Mouse (Mus musculus): ENCODE data around the gene Lmo7. TPM values are rescaled to one million over a fixed set of nuclear protein-coding genes. Genes with fewer than 3 reads are reported as not detected.

The Lmo7 gene
- polyA plus RNA-seq, 1 experiment from 2014 or later, result 19.5 TPM

DNA sequence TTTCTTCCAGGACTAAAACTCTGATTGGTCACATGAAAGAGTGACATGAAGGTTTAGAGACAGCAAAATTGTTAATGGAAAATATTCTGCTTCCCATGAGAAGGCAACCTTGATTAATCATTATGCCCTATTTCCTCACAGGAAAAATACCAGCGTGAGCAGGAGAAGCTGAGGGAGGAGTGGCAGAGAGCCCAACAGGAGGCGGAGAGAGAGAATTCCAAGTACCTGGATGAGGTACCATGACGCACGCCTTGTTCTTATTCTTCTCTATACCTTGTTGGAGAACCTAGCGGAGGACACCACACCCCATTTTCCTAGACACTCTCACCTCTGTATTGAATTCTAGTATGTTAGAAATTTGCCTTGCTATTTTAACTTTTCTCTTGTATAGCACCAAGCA, 188.7 kb downstream of the Lmo7 start:
- Histone ChIP-seq H3K4me2 (no peak overlapping the region), H3K9me3 (no peaks in the 10 kb centered on the region), H3K27me3 (no peaks in the 10 kb centered on the region), H3K36me3 (peaks cover 16% of the 10 kb centered on the region; the same call in 1 of the 2 replicates), H3K4me1 (no peaks in the 10 kb centered on the region), H3K9ac (no peak overlapping the region), H3K4me3 (no peak overlapping the region), H3K27ac (no peak overlapping the region)
- no peak for ATAC-seq (ENCODE audit: insufficient number of reproducible peaks, insufficient read depth, low FRiP score, low TSS enrichment, low read depth)
- 94% methylated on average over 5 of the region's 5 CpGs for WGBS

DNA sequence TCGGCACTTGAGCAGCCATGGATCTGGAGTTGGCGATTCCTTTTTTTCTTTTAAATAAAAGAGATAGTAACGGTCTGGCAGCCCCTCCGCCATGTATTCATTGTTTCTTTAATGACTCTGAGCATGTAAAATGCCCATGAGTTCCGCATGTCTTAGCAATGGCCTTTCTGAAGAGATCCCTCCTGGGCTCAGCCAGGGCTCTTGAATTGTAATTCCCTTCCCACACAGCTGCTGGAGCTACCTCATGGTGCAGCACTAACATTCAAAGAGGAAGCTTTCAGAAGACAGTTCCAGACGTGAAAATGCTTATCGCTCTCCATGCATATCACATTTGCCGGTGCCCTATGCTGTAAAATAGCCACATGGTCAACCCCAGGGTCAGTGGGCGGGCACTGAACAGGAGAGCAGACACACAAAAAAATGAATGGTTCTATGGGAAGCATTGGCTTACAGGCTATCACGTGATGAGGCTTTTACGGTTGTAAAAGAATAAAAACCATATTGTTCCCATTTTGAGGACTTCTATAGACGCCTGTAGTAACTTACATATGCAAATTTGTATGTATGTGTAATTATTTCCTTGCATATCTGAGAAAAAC, 198.0 kb downstream of the Lmo7 start:
- ATAC-seq (ENCODE audit: insufficient number of reproducible peaks, insufficient read depth, low FRiP score, low TSS enrichment, low read depth), result no peak
- Histone ChIP-seq H3K9me3 (no peaks in the 10 kb centered on the region), H3K4me2 (no peak overlapping the region), H3K4me3 (no peak overlapping the region), H3K27me3 (no peaks in the 10 kb centered on the region), H3K27ac (no peak overlapping the region), H3K9ac (no peak overlapping the region), H3K4me1 (peaks cover 15% of the 10 kb centered on the region), H3K36me3 (peaks cover 11% of the 10 kb centered on the region; the same call in 1 of the 2 replicates)
- 77% methylated on average over 12 of the region's 12 CpGs for WGBS

- no peak overlapping the region for H3K27ac ChIP-seq
- no peak for ATAC-seq (ENCODE audit: insufficient number of reproducible peaks, insufficient read depth, low FRiP score, low TSS enrichment, low read depth)
- no peaks in the 10 kb centered on the region for H3K9me3 ChIP-seq
- no peak overlapping the region for H3K9ac ChIP-seq
- H3K27me3 ChIP-seq, result no peaks in the 10 kb centered on the region
- H3K4me1 ChIP-seq, result peaks cover 12% of the 10 kb centered on the region
- H3K36me3 ChIP-seq, result peaks cover 11% of the 10 kb centered on the region; the same call in 1 of the 2 replicates
- WGBS, result 94% methylated on average over 25 of the region's 25 CpGs
- H3K4me2 ChIP-seq, result no peak overlapping the region
- no peak overlapping the region for H3K4me3 ChIP-seq
Observed at GRCm38 (mm10) chr14:101930576-101931447, 201.1 kb downstream of the Lmo7 start.

DNA sequence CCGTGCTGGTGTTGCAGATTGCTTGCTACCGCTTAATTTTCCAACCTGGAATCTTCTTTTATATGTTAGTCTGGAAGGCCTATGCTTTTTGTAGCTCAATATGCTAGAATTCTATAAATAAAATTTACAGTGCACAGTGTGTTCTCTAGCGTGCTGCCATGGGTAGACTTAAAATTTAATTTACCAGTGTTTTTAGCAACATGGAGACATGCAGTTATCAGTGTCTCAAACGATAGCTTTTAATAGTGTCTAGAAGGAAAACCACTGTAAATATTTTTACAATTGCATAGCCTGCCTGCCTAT, 201.6 kb downstream of the Lmo7 start:
- Histone ChIP-seq H3K27ac (no peak overlapping the region), H3K4me1 (peaks cover 8% of the 10 kb centered on the region; the same call in 1 of the 2 replicates), H3K9ac (no peak overlapping the region), H3K4me2 (no peak overlapping the region), H3K4me3 (no peak overlapping the region), H3K27me3 (no peaks in the 10 kb centered on the region), H3K36me3 (peaks cover 11% of the 10 kb centered on the region; the same call in 1 of the 2 replicates), H3K9me3 (no peaks in the 10 kb centered on the region)
- ATAC-seq (ENCODE audit: insufficient number of reproducible peaks, insufficient read depth, low FRiP score, low TSS enrichment, low read depth), result no peak
- 91% methylated on average over 4 of the region's 4 CpGs for WGBS

DNA sequence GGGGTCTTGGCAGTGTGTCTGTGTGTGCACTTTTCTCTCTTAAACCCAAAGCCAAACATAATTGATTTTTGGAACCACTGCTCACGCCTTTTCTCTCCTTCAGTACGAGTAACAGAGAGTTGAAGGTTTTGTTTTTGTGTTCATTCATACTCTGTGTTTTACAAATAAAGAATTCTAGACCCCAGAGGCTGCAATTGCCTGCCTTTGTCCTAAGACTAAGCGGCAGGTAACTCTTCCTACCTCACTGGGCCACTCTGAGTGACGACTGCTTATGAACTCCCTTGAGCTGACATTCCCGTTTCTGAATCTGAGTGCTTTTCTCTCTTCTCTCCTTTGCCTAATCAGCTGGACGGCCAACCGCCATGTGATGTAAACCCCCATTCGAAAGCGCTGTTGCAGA, 203.8 kb downstream of the Lmo7 start:
- no peak overlapping the region for H3K9ac ChIP-seq
- no peaks in the 10 kb centered on the region for H3K27me3 ChIP-seq
- WGBS, result 87% methylated on average over 9 of the region's 9 CpGs
- no peaks in the 10 kb centered on the region for H3K4me1 ChIP-seq
- no peaks in the 10 kb centered on the region for H3K9me3 ChIP-seq
- ATAC-seq (ENCODE audit: insufficient number of reproducible peaks, insufficient read depth, low FRiP score, low TSS enrichment, low read depth), result no peak
- H3K4me2 ChIP-seq, result no peak overlapping the region
- H3K4me3 ChIP-seq, result no peak overlapping the region
- H3K36me3 ChIP-seq, result peaks cover 11% of the 10 kb centered on the region; the same call in 1 of the 2 replicates
- no peak overlapping the region for H3K27ac ChIP-seq

GRCm38 (mm10) chr14:101942971-101943370, 213.2 kb downstream of the Lmo7 start:
- H3K4me3 ChIP-seq, result no peak overlapping the region
- H3K27me3 ChIP-seq, result peaks cover 3% of the 10 kb centered on the region; the same call in 1 of the 2 replicates
- H3K9me3 ChIP-seq, result no peaks in the 10 kb centered on the region
- no peak for ATAC-seq (ENCODE audit: insufficient number of reproducible peaks, insufficient read depth, low FRiP score, low TSS enrichment, low read depth)
- peak overlapping the region; percentile 49; the same call in 1 of the 2 replicates for H3K9ac ChIP-seq
- WGBS, result 4% methylated on average over 4 of the region's 4 CpGs
- H3K4me2 ChIP-seq, result peak overlapping the region; percentile 42
- no peaks in the 10 kb centered on the region for H3K36me3 ChIP-seq
- H3K27ac ChIP-seq, result no peak overlapping the region
- H3K4me1 ChIP-seq, result peaks cover 3% of the 10 kb centered on the region; the same call in 1 of the 2 replicates

GRCm38 (mm10) chr14:101946711-101947516, 217.2 kb downstream of the Lmo7 start:
- H3K9me3 ChIP-seq, result no peaks in the 10 kb centered on the region
- H3K4me3 ChIP-seq, result no peak overlapping the region
- no peak overlapping the region for H3K9ac ChIP-seq
- H3K27ac ChIP-seq, result no peak overlapping the region
- H3K27me3 ChIP-seq, result peaks cover 3% of the 10 kb centered on the region; the same call in 1 of the 2 replicates
- H3K36me3 ChIP-seq, result no peaks in the 10 kb centered on the region
- H3K4me1 ChIP-seq, result peaks cover 3% of the 10 kb centered on the region; the same call in 1 of the 2 replicates
- ATAC-seq (ENCODE audit: insufficient number of reproducible peaks, insufficient read depth, low FRiP score, low TSS enrichment, low read depth), result no peak
- WGBS, result 46% methylated on average over 21 of the region's 21 CpGs
- H3K4me2 ChIP-seq, result peak overlapping the region; percentile 9; the same call in 1 of the 2 replicates

GRCm38 (mm10) chr14:101949114-101949513, 219.4 kb downstream of the Lmo7 start:
- no peak overlapping the region for H3K4me3 ChIP-seq
- no peaks in the 10 kb centered on the region for H3K4me1 ChIP-seq
- no peak overlapping the region for H3K9ac ChIP-seq
- no peak overlapping the region for H3K4me2 ChIP-seq
- H3K27me3 ChIP-seq, result peaks cover 2% of the 10 kb centered on the region; the same call in 1 of the 2 replicates
- no peaks in the 10 kb centered on the region for H3K9me3 ChIP-seq
- H3K27ac ChIP-seq, result no peak overlapping the region
- WGBS, result 57% methylated on average over 2 of the region's 2 CpGs
- no peaks in the 10 kb centered on the region for H3K36me3 ChIP-seq
- ATAC-seq (ENCODE audit: insufficient number of reproducible peaks, insufficient read depth, low FRiP score, low TSS enrichment, low read depth), result no peak

GRCm38 (mm10) chr14:101951107-101951506, 221.3 kb downstream of the Lmo7 start:
- no peaks in the 10 kb centered on the region for H3K36me3 ChIP-seq
- H3K27ac ChIP-seq, result no peak overlapping the region
- WGBS, result 72% methylated on average over 6 of the region's 6 CpGs
- H3K9ac ChIP-seq, result no peak overlapping the region
- H3K27me3 ChIP-seq, result no peaks in the 10 kb centered on the region
- H3K4me3 ChIP-seq, result no peak overlapping the region
- H3K4me2 ChIP-seq, result no peak overlapping the region
- H3K4me1 ChIP-seq, result no peaks in the 10 kb centered on the region
- H3K9me3 ChIP-seq, result no peaks in the 10 kb centered on the region
- ATAC-seq (ENCODE audit: insufficient number of reproducible peaks, insufficient read depth, low FRiP score, low TSS enrichment, low read depth), result no peak

- Histone ChIP-seq H3K4me1 (no peaks in the 10 kb centered on the region), H3K27me3 (no peaks in the 10 kb centered on the region), H3K9me3 (no peaks in the 10 kb centered on the region), H3K27ac (no peak overlapping the region), H3K36me3 (no peaks in the 10 kb centered on the region), H3K9ac (no peak overlapping the region), H3K4me3 (no peak overlapping the region), H3K4me2 (no peak overlapping the region)
- no peak for ATAC-seq (ENCODE audit: insufficient number of reproducible peaks, insufficient read depth, low FRiP score, low TSS enrichment, low read depth)
- 74% methylated on average over 9 of the region's 9 CpGs for WGBS
Observed at GRCm38 (mm10) chr14:101953793-101954468, 224.2 kb downstream of the Lmo7 start.

DNA sequence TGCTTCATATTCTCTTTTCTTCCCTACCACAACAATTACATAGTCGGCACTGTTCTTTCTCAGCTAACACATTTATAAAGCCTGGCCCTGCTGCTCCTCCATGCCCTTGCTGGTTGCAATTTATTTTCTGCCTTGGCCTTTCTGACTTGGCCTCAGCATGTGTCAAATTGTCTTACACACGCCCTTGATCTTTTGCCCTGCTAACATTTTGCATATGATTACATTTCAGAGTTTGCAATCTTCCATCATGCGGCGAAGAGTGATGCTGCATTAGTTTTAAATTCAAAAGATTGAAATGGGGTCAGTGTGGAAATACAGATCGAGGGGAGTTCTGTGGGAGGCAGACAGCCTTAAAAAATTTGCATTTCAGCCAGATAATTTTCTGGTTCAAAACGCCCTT, 234.6 kb downstream of the Lmo7 start:
- Histone ChIP-seq H3K27me3 (no peaks in the 10 kb centered on the region), H3K27ac (no peak overlapping the region), H3K4me1 (no peaks in the 10 kb centered on the region), H3K4me3 (no peak overlapping the region), H3K9ac (no peak overlapping the region), H3K9me3 (no peaks in the 10 kb centered on the region), H3K4me2 (no peak overlapping the region), H3K36me3 (no peaks in the 10 kb centered on the region)
- ATAC-seq (ENCODE audit: insufficient number of reproducible peaks, insufficient read depth, low FRiP score, low TSS enrichment, low read depth), result no peak
- WGBS, result 54% methylated on average over 6 of the region's 6 CpGs
